In the genomic region with DNA sequence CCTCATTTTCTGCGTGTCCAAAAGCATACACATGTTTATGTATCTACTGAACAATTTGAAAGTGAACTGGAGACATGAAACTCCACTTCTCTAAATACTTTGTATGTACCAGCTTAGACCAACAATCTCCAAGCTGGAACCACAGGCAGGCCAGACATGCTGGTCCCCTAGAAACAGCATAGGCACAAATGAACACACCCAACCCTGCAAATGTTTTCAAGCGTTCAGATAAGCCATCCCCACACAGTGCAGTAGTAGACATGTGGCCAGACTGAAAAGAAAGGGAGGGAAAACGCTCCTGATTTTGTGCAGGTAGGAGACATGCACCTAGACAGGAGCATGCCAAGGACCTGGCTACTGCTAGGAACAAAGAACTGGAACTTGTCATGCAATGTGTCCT, we compare ENCODE assay signal across 29 mouse cellular contexts. TPM values are rescaled to one million over a fixed set of nuclear protein-coding genes. Genes with fewer than 3 reads are reported as not detected.
DNase-seq lines count a peak whose midpoint lies in the region; ATAC-seq and TF ChIP-seq lines count a peak whose summit lies in the region.
"Had no signal": no experiment of that assay in that cellular context is flagged by ENCODE, and none has a peak within 500 bp of the region (broad histone marks: within the 10 kb centered on the region; RNA-seq: fewer than 3 reads in every experiment).

No protein-coding gene starts in this region.

- peak; percentile 21; the same call in 1 of the 2 replicates for ATAC-seq in lung, postnatal 0 days
- ATAC-seq in liver, embryonic 12.5 days: peak; percentile 76
- 0 out of 2 replicates have a peak, but pooled peaks have one; percentile 15 for ATAC-seq in liver, embryonic 15.5 days (ENCODE audit: insufficient read depth)
- peak; percentile 81 for ATAC-seq in megakaryocyte-erythroid progenitor cell, adult 5-6 weeks (replicated peaks; ENCODE audit: low FRiP score, low TSS enrichment, poor library complexity, severe bottlenecking)
- no peak for ATAC-seq in forebrain, postnatal 0 days
- ATAC-seq: forebrain, embryonic 14.5 days; hindbrain, embryonic 16.5 days had no signal

- H3K4me2 ChIP-seq in lung, postnatal 0 days (replicated peaks; ENCODE audit: low read depth, low read length): no peak overlapping the region
- H3K4me2 ChIP-seq in liver, embryonic 12.5 days: no peak overlapping the region
- H3K4me2 ChIP-seq in liver, embryonic 15.5 days: no peak overlapping the region
- no peak overlapping the region for H3K4me2 ChIP-seq in forebrain, postnatal 0 days (ENCODE audit: low read depth)
- H3K4me2 ChIP-seq: embryonic facial prominence, embryonic 12.5 days; embryonic facial prominence, embryonic 15.5 days; heart, embryonic 12.5 days; heart, embryonic 15.5 days; hindbrain, embryonic 13.5 days had no signal

- H3K27me3 ChIP-seq in lung, postnatal 0 days (replicated peaks; ENCODE audit: insufficient read depth, low read length): no peaks in the 10 kb centered on the region
- H3K27me3 ChIP-seq in liver, embryonic 12.5 days (replicated peaks): no peaks in the 10 kb centered on the region
- no peaks in the 10 kb centered on the region for H3K27me3 ChIP-seq in liver, embryonic 15.5 days
- no peaks in the 10 kb centered on the region for H3K27me3 ChIP-seq in forebrain, postnatal 0 days (ENCODE audit: insufficient read depth, low read length)
- H3K27me3 ChIP-seq: CH12.LX; embryonic facial prominence, embryonic 12.5 days; embryonic facial prominence, embryonic 15.5 days; heart, embryonic 12.5 days; heart, embryonic 15.5 days; hindbrain, embryonic 13.5 days had no signal

- WGBS in lung, postnatal 0 days: 73% methylated on average over 3 of the region's 3 CpGs
- WGBS in lung, adult 2 months: 69% methylated on average over 3 of the region's 3 CpGs
- 59% methylated on average over 3 of the region's 3 CpGs for WGBS in liver, embryonic 12.5 days (ENCODE audit: insufficient replicate concordance)
- 51% methylated on average over 3 of the region's 3 CpGs for WGBS in liver, embryonic 15.5 days (ENCODE audit: insufficient replicate concordance)
- 92% methylated on average over 3 of the region's 3 CpGs for WGBS in forebrain, postnatal 0 days

- no peak for DNase-seq in lung, postnatal 0 days (ENCODE audit: low spot score)
- no peak for DNase-seq in lung, adult 2 months
- no peak for DNase-seq in left cerebral cortex, adult 11 months (ENCODE audit: low spot score)
- no peak for DNase-seq in forebrain, postnatal 0 days
- DNase-seq in adrenal gland, adult 8-10 months: no peak
- DNase-seq: adrenal gland, adult 2 months; adrenal gland, postnatal 36 days; B cell, adult 2 months; cerebellum, adult 11-12 months; cerebellum, adult 8-10 months; cerebellum, postnatal 10 days; cerebellum, postnatal 36 days; gastrocnemius, postnatal 25 days; heart, adult 18-20 months; heart, postnatal 10 days; heart, postnatal 36 days had no signal

- no peaks in the 10 kb centered on the region for H3K4me1 ChIP-seq in lung, postnatal 0 days (ENCODE audit: insufficient read depth, low read depth, low read length)
- H3K4me1 ChIP-seq in lung, adult 2 months (ENCODE audit: control insufficient read depth, insufficient read depth, low read length): peaks cover 5% of the 10 kb centered on the region; the same call in 1 of the 2 replicates
- H3K4me1 ChIP-seq in liver, embryonic 12.5 days: peaks cover 12% of the 10 kb centered on the region
- H3K4me1 ChIP-seq in liver, embryonic 15.5 days (replicated peaks): peaks cover 9% of the 10 kb centered on the region
- no peaks in the 10 kb centered on the region for H3K4me1 ChIP-seq in forebrain, postnatal 0 days (ENCODE audit: insufficient read depth)
- H3K4me1 ChIP-seq: embryonic facial prominence, embryonic 12.5 days; embryonic facial prominence, embryonic 15.5 days; hindbrain, embryonic 10.5 days; hindbrain, embryonic 13.5 days had no signal

- H3K36me3 ChIP-seq in lung, postnatal 0 days (ENCODE audit: insufficient read depth, low read length): no peaks in the 10 kb centered on the region
- no peaks in the 10 kb centered on the region for H3K36me3 ChIP-seq in liver, embryonic 12.5 days
- no peaks in the 10 kb centered on the region for H3K36me3 ChIP-seq in liver, embryonic 15.5 days (replicated peaks)
- no peaks in the 10 kb centered on the region for H3K36me3 ChIP-seq in forebrain, postnatal 0 days (ENCODE audit: insufficient read depth)
- H3K36me3 ChIP-seq: embryonic facial prominence, embryonic 12.5 days; embryonic facial prominence, embryonic 15.5 days; heart, embryonic 12.5 days; heart, embryonic 15.5 days; hindbrain, embryonic 10.5 days; hindbrain, embryonic 13.5 days had no signal

- H3K4me3 ChIP-seq in lung, postnatal 0 days (ENCODE audit: low read depth, low read length): no peak overlapping the region
- H3K4me3 ChIP-seq in lung, adult 2 months (replicated peaks; ENCODE audit: extremely low read depth, low read depth, low read length): no peak overlapping the region
- H3K4me3 ChIP-seq in liver, embryonic 12.5 days: no peak overlapping the region
- no peak overlapping the region for H3K4me3 ChIP-seq in liver, embryonic 15.5 days (replicated peaks)
- H3K4me3 ChIP-seq in forebrain, postnatal 0 days (ENCODE audit: low read depth, low read length): no peak overlapping the region
- H3K4me3 ChIP-seq: embryonic facial prominence, embryonic 12.5 days; embryonic facial prominence, embryonic 15.5 days; heart, embryonic 12.5 days; heart, embryonic 15.5 days; hindbrain, embryonic 10.5 days; hindbrain, embryonic 13.5 days had no signal

- no peak for TF ChIP-seq POLR2A in lung, adult 2 months (IDR thresholded peaks at IDR 0.05; ENCODE audit: borderline replicate concordance, extremely low read depth, low read depth, low read length)

- TF ChIP-seq EP300 in lung, postnatal 0 days (IDR thresholded peaks at IDR 0.05): no peak

- no peaks in the 10 kb centered on the region for H3K9me3 ChIP-seq in lung, postnatal 0 days (ENCODE audit: low read length)
- no peaks in the 10 kb centered on the region for H3K9me3 ChIP-seq in liver, embryonic 12.5 days (replicated peaks)
- H3K9me3 ChIP-seq in liver, embryonic 15.5 days (replicated peaks): no peaks in the 10 kb centered on the region
- H3K9me3 ChIP-seq in forebrain, postnatal 0 days (ENCODE audit: low read length): no peaks in the 10 kb centered on the region
- H3K9me3 ChIP-seq: embryonic facial prominence, embryonic 12.5 days; embryonic facial prominence, embryonic 15.5 days; G1E; heart, embryonic 12.5 days; heart, embryonic 15.5 days; hindbrain, embryonic 10.5 days; hindbrain, embryonic 13.5 days had no signal

- TF ChIP-seq CTCF in lung, postnatal 0 days (IDR thresholded peaks at IDR 0.05): no peak
- no peak for TF ChIP-seq CTCF in lung, adult 2 months (IDR thresholded peaks at IDR 0.05; ENCODE audit: insufficient read depth, low read length)
- no peak for TF ChIP-seq CTCF in forebrain, postnatal 0 days (IDR thresholded peaks at IDR 0.05; ENCODE audit: low read depth)

- H3K9ac ChIP-seq in lung, postnatal 0 days (replicated peaks; ENCODE audit: low read depth): no peak overlapping the region
- H3K9ac ChIP-seq in liver, embryonic 12.5 days: no peak overlapping the region
- H3K9ac ChIP-seq in liver, embryonic 15.5 days: no peak overlapping the region
- no peak overlapping the region for H3K9ac ChIP-seq in forebrain, postnatal 0 days
- H3K9ac ChIP-seq: embryonic facial prominence, embryonic 12.5 days; embryonic facial prominence, embryonic 15.5 days; heart, embryonic 12.5 days; heart, embryonic 15.5 days; hindbrain, embryonic 13.5 days had no signal

- H3K27ac ChIP-seq in lung, postnatal 0 days (ENCODE audit: low read length): no peak overlapping the region
- no peak overlapping the region for H3K27ac ChIP-seq in liver, embryonic 12.5 days
- no peak overlapping the region for H3K27ac ChIP-seq in liver, embryonic 15.5 days (replicated peaks)
- H3K27ac ChIP-seq in forebrain, postnatal 0 days (ENCODE audit: low read depth, low read length): no peak overlapping the region
- H3K27ac ChIP-seq: embryonic facial prominence, embryonic 12.5 days; embryonic facial prominence, embryonic 15.5 days; heart, embryonic 15.5 days; hindbrain, embryonic 10.5 days; hindbrain, embryonic 13.5 days had no signal

RNA-seq across cellular contexts. Expression of a gene that starts 52.5 kb away (rescaled TPM):
- 15.1 and 17.6 TPM in 2 replicates for polyA plus RNA-seq in lung, postnatal 0 days (2015; fragmentation: Nextera tagmentation; extraction: Ambion mirVana)
- 4.9 and 7.1 TPM in 2 replicates for polyA plus RNA-seq in lung, adult 2 months (2012; rRNA removed)
- 10.0 and 10.2 TPM in 2 replicates for polyA plus RNA-seq in liver, embryonic 12.5 days (2016; fragmentation: Nextera tagmentation; extraction: Ambion mirVana)
- polyA plus RNA-seq in liver, embryonic 15.5 days (2015; fragmentation: Nextera tagmentation; extraction: Ambion mirVana): 6.1 and 6.3 TPM in 2 replicates
- total RNA-seq in megakaryocyte-erythroid progenitor cell, adult 5-6 weeks (2014; fragmentation: Nextera tagmentation): 52.5 and 57.2 TPM in 2 replicates
- total RNA-seq in megakaryocyte-erythroid progenitor cell, adult 5-6 weeks (2017): 48.6 and 61.0 TPM in 2 replicates
- total RNA-seq in forebrain, postnatal 0 days (2014; rRNA removed): 15.7 and 20.7 TPM in 2 replicates
- 5.5 and 10.5 TPM in 2 replicates for polyA plus RNA-seq in forebrain, postnatal 0 days (2015; fragmentation: Nextera tagmentation; extraction: Ambion mirVana)
- total RNA-seq in adrenal gland, adult 8-10 months (2022): 10 to 100 TPM; 41.1 to 57.1 (median 52.9) TPM
